Mouse (Mus musculus): Measurements from ENCODE around the gene Defb26.

The Defb26 gene

DNA sequence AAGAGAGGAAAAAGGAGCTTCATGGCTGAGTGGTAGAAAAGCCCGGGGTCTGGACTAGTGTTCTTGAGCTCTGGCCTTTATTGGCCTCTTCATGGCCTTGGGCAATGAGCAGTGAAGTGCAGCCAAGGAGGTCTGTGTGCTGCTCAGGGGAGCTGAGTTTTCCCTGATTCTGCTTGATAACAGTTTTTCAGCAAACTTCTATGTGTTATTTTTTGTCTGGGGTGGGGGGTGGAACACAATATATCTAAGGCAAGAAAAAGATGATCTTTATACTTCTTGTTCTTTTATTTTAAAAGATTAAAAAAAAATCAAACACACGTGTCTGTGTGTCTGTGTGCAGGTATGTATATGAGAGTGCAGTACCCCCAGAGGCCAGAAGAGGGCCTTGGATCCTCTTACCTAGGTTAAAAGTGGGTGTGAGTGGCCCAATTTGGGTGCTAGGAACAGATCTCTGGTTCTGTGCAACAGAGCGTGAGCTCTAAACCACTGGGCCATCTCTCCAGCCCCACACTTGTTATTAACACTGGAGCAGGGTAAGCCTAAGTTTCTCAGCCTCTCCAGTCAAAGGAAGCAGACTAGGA lies 46.8 kb downstream of the Defb26 start, which contains the start of gene Defb23:
Defb23 (minus strand) TSS at position 51 of the 581 bp plus-strand sequence.
- no peak for DNase-seq (ENCODE audit: low spot score)

DNA sequence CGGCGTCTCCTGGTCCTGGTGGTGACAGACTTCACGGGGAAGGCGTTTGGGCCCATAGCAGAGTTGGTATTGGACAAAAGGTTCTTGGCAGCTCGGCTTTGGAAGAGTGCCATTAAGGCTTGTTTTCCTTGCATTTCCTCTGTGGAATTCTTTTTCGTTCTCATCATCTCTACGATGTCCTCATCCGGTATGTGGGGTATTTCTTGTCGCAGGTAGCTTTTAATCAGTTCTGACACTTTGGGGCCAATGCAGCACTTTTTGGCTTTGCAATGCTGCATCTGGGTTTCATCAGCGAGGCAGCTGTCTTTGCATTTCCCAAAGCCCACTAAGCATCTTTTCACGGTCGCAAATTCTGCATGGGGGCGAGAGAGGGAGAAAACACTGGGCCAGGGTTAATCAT lies 52.3 kb downstream of the Defb26 start:
- no peak for DNase-seq (ENCODE audit: low spot score)
